Mouse (Mus musculus) heart, adult 8-10 months (tissue): ENCODE results near the gene Idnk. TPM values are rescaled to one million over a fixed set of nuclear protein-coding genes. Genes with fewer than 3 reads are reported as not detected.

Experiments used
- DNase-seq: peaks from one replicate; pipeline ENCODE4 v3.0.0; 2022; ENCODE audit warnings: low spot score
- total RNA-seq, 4 experiments: library from RNA; stranded (reverse); gene quantifications; 2 replicates each; pipeline ENCODE4 v1.2.4; 2022

The Idnk gene
- total RNA-seq = 10 to 100 TPM; 21.2 to 26.2 (median 24.6) TPM

DNA sequence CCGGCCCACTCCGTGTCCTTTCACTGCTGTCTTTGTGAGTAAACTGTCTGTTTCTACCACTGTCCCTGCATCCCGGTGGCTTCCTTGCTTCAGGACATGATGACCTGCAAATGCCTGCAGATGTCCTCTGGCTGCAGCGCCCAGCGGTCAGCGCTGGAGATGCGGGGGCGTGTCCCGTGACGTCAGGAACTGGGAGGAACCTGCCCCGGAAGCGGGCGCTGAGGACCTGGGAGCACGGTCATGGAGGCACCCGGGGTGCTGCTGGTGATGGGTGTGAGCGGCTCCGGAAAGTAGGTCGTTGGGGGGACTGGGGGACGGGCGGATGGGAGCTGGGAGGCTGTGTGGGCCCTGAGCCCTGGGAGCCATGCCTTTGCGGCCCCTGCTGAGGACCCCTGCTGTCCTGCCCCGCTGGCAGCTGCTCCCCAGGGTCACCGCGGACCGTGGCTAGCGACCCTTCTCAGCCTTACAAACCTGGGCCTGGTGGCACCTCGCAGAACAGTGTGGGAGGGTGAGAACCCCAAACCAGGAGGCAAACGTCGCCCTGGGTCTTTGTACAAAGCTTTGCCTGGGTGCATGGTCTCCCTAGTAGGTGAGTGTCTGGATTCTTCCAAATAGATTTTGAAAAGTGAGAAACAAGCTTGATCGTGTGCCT is at the start of gene Idnk:
TSS of gene Idnk (plus strand) at position 203 of the 652 bp plus-strand sequence.
- peak; percentile 89 for DNase-seq

DNA sequence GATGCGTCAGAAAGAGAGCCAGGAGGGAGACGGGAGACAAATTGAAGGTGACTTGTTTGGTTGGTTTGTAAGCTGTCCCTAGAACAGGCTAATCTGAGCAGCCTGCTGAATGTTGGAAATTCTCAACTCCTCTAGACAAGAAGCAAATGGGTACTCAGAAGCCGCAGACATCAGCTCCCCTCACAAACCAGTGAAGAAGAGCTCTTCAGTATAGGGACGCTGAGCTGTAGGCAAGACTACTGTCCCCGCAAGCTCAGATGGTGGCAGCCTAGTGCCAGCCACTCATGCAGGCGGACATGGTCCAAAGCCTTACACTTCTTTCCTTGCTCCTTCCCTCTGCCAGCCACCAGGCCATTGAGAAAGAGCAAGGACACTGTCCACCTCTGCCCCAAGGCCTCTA is 46.1 kb upstream of the Idnk start:
- DNase-seq = no peak

DNA sequence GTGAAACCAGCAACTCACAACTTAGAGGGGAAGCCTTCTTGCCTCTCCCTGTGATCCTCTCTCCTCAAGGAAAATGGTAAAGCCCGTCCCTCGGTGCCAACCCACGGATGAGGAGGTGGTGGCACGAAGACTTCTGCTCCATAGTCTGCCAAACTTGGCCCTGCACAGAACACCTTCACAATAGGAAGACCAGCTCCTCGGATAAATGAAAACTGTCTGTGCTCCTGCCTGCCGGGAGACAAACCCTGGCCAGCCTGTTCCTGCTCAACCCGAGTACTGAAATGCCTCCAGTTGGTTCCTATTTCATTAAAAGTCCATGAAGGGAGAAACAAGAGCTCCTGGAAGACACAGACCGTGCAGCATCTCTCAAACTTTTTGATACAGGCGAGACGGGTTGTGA is 45.3 kb upstream of the Idnk start:
- DNase-seq = no peak

DNA sequence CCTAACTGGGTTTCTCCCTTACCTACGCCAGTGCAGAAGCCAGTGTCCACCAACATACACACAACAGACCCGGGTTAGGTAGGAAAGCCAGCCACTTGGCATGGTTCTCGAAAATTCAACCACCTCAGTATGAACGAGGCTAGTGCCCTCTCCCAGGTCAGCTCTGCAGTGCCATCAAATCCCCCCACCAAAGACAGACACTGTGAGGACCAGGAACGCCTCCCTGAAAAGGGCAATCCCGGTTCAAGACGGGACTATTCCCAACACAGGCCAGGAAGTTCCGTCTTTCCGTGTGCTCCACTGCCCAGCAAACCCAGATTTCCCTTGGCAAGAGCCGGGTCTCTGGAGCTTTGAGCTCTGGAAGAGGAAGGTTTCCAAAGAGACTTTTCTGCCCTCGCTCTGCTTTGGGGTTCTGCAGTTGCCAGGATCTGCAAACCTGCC is 44.8 kb upstream of the Idnk start:
- DNase-seq = no peak

DNA sequence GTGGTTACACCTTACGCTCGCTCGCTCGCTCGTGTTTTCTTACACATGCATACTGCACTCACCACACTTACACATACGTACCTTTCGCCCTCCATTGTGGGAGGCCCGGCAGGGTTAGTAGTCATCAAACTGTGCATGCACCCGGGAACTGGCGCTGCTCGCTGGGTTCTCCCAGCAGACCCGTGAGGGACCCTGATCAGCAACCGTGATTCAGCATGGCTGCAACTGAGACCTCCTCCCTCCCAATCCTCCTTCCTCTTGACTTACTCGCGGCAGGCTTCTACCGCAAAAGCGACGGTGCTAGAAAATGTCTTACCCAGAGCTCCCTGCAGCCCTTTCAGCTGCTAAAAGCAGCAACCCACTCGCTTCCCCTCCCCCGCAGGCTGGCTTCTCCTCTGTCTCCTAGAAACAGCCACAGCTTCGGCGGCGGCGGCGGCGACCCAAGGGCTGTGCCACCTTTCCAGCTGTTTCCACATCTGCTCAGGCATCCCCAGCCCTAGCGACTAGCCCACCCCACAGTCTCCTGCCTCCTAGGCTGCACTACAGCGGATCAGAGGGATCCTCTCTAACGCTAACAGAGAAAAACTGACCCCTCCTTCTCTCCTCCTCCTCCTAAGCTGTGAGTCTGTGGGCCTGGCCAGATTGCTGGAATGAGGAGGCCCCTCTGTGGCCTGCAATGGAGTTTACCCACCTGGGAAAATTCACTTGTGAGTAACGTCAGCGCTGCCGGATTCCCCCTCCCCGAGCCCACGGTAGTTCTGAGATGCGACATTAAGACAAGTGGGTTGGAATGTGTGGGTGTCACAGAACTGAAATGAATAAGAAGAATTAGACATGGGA is 44.2 kb upstream of the Idnk start, which contains the start of gene Klhl3:
TSS of gene Klhl3 (minus strand) at position 532 of the 840 bp plus-strand sequence.
- no peak for DNase-seq

DNA sequence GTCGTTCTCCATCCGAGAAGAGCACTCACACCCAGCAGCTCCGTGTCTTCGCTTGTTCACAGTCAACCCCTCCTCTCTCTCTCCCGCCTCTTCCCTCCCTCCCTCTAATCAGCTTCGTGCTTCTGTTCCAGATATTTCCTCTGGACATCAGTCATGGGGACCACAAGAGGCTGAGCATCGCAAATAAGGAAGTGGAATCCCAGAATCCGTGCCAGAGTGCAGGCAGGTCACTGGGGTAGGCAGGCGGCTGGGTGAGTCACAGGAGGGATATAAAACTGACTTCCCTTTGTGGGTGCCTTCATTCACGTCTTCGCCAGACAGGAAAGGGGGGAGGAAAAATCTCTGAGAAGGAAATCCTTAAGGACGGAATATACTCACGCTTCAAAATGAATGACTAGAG is 42.2 kb upstream of the Idnk start:
- peak; percentile 55 for DNase-seq

DNA sequence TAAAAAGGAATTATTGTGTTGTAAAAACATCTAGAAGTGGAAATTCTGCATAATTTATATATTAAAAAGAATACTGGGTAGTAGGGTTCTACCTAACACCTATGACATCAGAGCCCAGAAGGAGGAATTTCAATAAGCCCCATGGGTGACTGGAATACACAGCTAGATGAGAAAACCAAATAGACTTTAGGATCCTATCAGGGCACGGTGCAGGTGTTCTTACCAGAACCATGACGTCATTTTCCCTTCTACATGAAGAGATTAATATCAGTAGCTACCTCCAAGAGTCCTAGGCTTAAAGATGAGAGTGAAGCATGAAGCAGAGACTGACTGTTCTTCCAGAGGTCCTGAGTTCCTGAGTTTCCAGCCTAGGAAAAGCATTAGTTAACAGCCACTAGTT is 40.6 kb upstream of the Idnk start:
- DNase-seq = no peak

DNA sequence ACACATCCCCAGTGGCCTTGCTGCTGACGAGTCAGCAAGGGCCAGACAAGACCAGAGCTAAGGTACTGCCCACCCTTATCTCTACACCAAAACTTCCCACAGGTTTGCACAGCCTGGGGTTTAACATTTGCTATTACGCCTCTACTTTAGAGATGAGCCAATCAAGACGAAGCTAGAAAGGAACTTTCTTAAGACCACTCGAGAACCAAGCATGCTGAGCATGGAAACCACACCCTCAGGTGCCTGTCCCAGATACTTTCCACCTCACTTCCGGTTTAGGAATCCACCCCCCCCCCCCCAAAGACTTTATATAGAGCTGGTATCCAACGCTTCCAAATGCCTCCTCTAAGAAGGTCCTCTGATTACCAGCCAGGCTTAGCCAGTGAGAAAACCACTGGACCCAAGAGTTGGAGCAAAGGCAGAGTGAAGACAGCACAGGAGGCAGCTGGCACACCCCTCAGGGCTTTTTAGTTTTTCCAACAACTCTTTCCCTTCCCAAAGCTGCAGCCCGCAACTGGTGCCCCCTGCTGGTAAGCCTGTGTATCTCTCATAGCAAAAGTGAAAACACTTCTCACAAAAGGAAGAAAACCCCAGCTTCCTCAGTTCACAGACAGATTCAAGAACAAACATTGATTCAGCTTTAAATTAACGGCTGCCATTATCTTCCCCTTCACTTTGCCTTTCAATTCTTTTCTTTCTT is 40.0 kb upstream of the Idnk start:
- peak; percentile 57 for DNase-seq

DNA sequence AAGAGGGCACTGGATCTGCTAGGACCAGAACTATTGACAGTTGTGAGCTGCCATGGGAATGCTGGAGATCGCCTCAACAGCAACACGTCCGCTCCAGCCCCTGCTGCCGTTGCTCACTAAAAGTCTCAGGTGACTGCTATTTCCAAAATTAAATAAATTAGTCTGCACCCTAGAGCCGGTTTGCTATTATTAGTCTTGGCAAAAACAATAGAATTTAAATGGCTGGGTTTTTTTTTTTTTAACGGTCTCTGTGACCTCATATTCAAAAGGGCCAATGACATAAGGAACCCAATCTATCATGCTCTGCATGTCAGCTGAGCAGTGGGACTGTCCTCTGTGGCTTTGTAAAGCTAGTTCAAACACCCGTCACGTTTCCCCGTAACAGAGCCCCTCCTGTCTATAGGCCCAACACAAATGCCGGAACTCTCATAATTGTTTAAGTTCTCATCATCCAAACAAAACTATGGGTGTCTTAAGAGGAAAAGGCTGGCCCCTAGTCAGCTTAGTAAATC is 34.6 kb upstream of the Idnk start:
- no peak for DNase-seq

DNA sequence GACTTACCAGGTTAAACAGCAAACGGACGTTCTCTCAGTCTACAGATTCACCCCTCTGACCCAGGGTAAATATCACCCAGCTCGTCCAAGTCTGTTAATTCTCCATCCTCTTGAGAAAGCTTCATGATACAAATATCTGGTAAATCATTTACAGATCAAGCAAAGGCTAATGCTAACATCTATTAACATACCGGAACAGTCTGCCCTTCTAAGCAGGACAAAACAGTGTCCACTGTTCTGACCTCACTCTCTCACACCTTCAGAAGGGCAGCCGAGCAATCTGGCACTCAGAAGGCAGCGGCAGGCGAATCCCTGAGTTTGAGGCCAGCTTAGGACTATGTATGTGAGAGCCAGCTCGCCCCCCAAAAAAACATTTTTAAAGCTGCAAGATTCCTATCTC is 34.1 kb upstream of the Idnk start:
- no peak for DNase-seq

DNA sequence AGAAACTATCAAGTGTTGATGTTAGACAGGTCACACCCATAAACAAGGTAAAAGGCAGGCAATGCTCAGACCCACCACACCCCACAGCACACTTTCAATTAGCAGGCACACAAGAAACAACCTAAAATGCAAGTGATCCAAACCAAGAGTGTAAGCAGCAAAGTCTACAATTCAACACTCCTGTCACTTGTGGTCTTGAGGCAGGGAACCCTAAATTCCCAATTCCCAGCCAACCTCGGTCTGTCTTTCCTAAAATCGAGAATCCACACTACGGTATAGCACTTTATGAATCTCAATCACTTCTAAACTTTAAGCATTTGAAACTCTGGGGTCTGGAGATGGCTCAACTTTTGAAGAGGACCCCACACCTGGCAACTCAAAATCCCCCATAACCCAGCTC is 33.2 kb upstream of the Idnk start:
- no peak for DNase-seq

DNA sequence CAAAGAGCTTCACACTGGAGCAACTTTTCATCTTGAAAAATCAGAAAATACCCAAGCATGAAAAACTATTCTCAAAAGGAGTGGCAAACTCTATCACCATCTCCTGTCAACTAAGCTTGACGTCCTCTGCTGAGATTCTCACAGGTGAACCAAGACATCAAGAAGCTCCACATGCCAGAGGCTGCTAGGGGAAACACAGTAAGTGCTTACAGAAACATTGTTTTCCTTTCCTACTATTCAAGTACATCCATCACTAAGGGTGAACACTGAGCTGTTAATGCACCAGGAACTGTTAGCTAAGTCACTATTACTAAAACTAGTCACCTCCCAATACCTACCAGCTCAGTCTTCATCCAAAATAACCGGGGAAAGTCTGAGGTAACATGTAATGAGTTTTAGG is 32.5 kb upstream of the Idnk start:
- no peak for DNase-seq

DNA sequence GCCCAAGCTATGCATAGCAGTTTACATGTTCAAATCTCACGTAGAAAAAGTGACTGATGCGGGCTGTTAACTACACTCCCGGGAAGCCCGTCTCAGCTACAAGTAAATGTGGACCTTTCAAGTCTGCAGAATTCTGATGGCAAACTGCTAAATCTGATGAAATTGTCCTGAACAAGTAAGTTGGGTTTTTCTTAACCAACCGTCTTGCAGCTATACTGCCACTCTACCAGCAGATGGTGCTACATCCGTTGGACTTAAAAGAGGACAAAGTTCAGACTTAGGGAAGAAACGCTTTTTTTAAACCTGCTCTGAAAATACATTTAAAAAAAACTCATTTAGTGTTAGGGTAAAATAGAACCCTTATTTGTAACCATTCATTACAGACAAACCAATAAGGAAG is 31.3 kb upstream of the Idnk start:
- DNase-seq = peak; percentile 60

DNA sequence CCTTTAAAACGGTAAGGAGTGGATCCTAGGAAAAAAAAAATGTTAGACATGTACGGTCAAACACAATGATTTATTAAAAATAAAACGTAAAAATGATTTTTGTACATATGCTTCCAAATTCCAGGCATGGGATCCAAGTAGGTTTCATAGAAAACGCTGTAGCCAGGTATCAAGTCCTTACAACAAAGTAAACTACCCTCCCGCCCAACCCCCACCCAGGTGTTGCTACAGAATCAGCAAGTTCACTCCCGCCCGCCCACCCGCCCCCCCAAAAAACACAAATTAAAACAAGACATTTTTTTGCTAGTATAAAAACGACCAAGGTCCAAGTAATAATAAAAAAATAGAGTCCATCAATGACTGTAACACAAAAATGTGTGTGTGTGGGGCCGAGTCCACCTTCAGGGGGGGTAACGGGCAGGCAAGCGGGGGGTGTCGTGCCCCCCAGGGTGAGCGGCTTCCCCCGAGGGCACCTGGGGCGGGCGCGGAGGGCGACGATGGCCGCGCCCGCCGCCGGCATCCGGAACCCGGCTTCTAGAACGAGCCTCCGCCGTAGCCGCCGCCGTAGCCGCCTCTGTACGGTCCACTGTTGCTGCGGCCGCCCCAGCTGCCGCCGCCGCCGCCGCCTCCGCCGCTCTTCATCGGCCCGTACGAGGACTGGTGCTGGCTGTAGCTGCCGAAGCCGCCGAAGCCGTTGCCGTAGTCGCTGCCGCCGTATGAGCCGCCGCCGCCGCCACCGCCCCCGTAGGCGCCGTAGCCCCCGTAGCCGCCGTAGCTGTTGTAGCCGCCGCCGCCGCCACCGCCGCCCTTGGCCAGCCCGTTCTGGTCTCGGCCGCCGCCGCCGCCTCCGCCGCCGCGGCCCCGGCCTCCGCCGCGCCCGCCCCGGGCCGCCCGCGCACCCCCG is 30.3 kb upstream of the Idnk start:
- no peak for DNase-seq

DNA sequence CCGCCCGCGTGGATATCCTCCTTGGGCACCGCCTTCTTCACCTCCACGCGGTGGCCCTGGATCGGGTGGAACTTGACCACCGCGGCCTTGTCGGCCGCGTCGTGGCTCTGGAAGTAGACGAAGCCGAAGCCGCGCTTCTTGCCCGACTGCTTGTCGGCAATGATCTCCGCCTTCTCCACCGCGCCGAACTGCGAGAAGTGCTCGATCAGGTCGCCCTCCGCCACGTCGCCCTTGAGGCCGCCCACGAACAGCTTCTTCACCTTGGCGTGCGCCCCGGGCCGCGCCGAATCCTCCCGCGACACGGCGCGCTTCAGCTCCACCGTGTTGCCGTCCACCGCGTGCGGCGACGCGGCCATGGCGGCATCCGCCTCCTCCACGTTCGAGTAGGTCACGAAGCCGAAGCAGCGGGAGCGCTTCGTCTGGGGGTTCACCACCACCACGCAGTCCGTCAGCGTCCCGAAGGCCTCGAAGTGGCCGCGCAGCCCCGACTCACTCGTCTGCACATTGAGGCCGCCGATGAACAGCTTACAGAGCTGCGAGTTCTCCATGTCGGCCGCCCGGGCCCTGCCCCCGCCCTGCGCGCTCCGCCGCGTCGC is 29.6 kb upstream of the Idnk start:
- DNase-seq = peak; percentile 56

DNA sequence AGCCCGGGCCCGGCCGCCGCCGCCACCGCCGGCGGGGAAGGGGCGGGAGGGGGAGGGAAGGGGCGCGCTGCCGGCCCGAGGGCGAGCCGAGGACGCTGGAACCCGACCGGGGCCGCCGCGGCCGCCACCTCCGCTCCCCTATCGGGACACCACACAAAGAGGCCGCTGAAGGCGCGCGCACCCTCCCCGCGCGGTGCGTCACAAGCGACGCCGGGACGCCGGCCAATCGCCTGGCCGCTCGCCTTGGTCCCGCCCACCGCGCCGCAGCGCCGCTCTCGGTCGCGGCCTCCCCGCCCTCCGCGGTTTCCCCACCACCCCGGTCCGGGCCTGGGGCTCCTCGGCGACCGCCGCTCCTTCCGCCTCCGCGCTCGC is 29.1 kb upstream of the Idnk start, which contains the start of gene Hnrnpa0:
TSS of gene Hnrnpa0 (minus strand) at position 161 of the 372 bp plus-strand sequence.
- peak; percentile 84 for DNase-seq

DNA sequence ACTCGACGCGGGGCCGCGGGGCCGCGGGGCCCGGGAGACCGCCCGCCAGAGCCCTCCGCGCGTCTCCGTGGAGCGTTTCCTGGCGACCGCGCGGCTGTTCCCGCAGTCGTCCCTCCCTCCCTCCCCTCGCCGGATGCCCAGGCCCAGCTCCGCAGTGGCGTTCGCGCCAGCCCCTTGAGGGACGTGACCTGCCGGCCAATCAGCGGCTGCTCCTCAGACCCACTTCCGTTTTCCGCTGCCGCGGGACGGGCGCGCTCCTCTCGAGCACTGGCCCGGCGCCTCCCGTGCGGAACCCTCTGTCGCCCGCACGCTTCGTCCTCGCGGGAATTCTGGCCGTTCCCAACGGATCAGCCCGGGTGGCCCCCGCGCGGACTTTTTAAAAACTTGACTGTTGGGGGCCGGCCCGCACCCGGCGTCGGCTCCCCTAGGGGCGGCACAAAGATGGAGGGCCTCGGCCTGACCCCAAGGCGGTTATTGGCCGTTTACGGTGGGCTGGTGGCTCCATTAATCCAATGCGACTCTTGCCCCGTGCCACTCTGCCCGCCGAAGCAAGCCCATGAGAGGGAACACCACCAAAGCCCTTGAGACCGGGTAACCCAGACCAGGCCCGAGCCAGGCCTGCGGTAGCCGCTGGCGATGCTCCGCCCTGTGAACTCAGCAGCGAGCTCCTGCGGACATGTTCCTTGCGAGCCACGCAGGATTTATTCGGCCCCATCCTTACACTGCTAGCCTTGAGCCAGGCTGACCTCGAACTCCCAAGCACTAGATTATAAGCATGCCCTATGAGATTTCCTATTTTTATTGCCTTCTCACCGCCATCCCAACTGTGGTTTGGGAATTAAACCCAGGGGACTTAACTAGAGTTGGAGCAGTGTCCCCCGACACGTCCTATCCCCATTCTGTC is 28.4 kb upstream of the Idnk start:
- DNase-seq = peak; percentile 96

DNA sequence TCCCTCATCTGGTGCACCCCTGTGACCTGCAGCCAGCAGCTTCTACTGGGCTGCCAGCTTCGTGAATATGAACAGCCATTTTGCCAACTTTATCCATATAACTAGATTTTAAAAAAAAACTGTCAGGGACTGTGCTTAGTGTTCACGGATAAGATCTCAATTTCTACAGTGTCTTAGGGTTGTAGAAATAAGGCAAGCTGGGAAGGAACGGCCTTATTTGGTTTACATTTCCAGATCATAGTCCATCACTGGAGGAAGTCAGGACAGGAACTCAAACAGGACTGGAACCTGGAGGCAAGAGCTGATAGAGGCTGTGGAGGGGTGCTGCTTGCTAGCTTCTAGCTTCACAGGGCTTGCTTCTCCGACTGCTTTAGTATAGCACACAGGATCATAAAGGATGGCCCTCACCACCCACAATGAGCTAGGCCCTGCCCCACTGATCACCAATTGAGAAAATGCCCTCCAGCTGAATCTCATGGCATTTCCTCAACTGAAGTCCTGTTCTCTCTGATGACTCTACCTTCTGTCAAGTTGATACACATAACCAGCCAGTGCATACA is 27.7 kb upstream of the Idnk start:
- DNase-seq = no peak

DNA sequence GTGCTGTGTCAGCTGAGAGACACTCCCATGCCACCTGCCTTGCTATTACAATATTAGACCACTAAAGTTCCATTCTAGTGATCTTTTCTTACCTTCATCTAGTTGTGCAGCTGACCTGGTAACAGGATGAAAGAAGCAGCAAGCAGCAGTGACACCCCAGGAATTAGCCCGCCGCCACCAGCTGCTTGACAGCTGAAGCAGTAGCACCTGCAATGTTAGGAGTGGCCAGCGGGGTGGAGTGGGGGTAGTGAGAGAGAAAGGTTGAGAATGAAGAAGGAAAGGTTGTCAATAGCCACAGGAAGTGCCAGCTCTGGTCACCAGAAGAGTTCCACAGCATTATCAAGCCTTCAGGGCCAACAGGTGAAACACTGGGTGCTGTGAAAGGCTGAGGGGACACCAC is 25.8 kb upstream of the Idnk start:
- no peak for DNase-seq
